Mouse (Mus musculus) megakaryocyte, embryonic 14.5 days (primary cell): ENCODE results near the gene Mms22l.

Experiments used
- FLI1 ChIP-seq: IDR thresholded peaks from 2 replicates; pipeline ENCODE4 v1.6.1; 2012; ENCODE audit warnings: low read length, inconsistent platforms, mixed read lengths
- GATA1 ChIP-seq: IDR thresholded peaks from 3 replicates; pipeline ENCODE4 v1.6.1; 2012; ENCODE audit warnings: mixed read lengths, low read length, inconsistent platforms, borderline replicate concordance

DNA sequence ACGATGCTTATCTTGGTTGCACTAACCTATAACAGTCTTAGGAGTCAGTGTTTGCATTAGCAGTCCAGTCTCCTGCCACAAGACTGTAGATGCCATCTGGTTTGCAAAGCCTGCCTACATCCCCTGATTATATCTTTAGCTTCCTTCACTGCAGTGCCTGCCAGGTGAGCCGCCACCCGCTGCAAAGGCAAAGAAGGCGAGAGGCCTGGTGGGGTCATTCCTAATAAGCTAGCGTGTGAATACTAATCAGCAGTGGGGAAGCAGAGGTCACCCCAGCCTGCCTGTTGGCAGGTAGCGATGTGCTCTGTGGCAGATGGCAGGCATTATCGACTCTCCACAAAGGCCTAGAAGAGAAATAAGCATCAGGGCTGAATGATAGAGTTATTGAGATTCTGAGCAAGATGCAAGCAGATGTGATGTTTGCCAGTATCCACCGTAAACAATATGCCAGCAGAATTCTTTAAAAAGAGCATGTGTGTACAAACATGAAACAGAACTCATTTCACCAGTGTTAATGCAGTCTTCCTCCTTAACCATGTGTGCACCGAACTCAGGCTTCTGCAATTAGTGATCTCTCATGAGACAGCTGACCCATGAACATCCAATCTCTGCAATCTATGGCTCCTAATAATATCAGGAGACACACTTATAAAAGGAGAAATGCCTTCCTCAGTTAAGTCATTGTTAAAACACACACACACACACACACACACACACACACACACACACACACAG is 135.1 kb downstream of the Mms22l start:
- no peak for TF ChIP-seq GATA1
- TF ChIP-seq FLI1 = no peak
